Comparison of ENCODE assay signal across 10 mouse cellular contexts in genomic region chr10:117402403-117403333, GRCm38 (mm10). TPM values are rescaled to one million over a fixed set of nuclear protein-coding genes. Genes with fewer than 3 reads are reported as not detected.
DNase-seq lines count a peak whose midpoint lies in the region; ATAC-seq and TF ChIP-seq lines count a peak whose summit lies in the region.
"Had no signal": no experiment of that assay in that cellular context is flagged by ENCODE, and none has a peak within 500 bp of the region (broad histone marks: within the 10 kb centered on the region; RNA-seq: fewer than 3 reads in every experiment).

No protein-coding gene starts in this region.

- peak; percentile 60; the same call in 1 of the 2 replicates for TF ChIP-seq CTCF in embryonic fibroblast, embryonic 13.5 days (IDR thresholded peaks at IDR 0.05; ENCODE audit: borderline replicate concordance, insufficient read depth, low read length)
- peak; percentile 88 for TF ChIP-seq CTCF in liver, postnatal 0 days (IDR thresholded peaks at IDR 0.05; ENCODE audit: low read depth)
- peak; percentile 81 for TF ChIP-seq CTCF in stomach, postnatal 0 days (IDR thresholded peaks at IDR 0.05; ENCODE audit: low read depth)

- H3K4me3 ChIP-seq in heart, embryonic 11.5 days (ENCODE audit: low read depth, low read length), result no peak overlapping the region
- no peak overlapping the region for H3K4me3 ChIP-seq in embryonic fibroblast, embryonic 13.5 days (ENCODE audit: insufficient read depth, low read length)
- H3K4me3 ChIP-seq in liver, postnatal 0 days (ENCODE audit: low read depth, low read length), result no peak overlapping the region
- H3K4me3 ChIP-seq in stomach, postnatal 0 days (ENCODE audit: low read depth, low read length), result no peak overlapping the region
- H3K4me3 ChIP-seq: embryonic facial prominence, embryonic 12.5 days; lung, embryonic 15.5 days had no signal

- DNase-seq in heart, adult 8-10 months (ENCODE audit: low spot score), result peak; percentile 13
- DNase-seq in 3T3-L1 (ENCODE audit: low read depth, low spot score), result peak; percentile 93
- peak; percentile 51 for DNase-seq in MEL-GATA-1-ER (ENCODE audit: extremely low read depth, low read depth)
- peak; percentile 74 for DNase-seq in liver, postnatal 0 days
- peak; percentile 59 for DNase-seq in stomach, postnatal 0 days (ENCODE audit: low spot score)
- DNase-seq in c-Kit-positive CD71-positive TER-119-positive erythroid progenitor cells, embryonic 14.5 days (ENCODE audit: low spot score), result no peak

- H3K27ac ChIP-seq in heart, embryonic 11.5 days (ENCODE audit: low read depth, low read length), result no peak overlapping the region
- H3K27ac ChIP-seq in embryonic fibroblast, embryonic 13.5 days (ENCODE audit: insufficient read depth, low read length), result no peak overlapping the region
- H3K27ac ChIP-seq in liver, postnatal 0 days (ENCODE audit: low read depth), result no peak overlapping the region
- no peak overlapping the region for H3K27ac ChIP-seq in stomach, postnatal 0 days (replicated peaks)
- H3K27ac ChIP-seq: embryonic facial prominence, embryonic 12.5 days; lung, embryonic 15.5 days had no signal

- TF ChIP-seq EP300 in liver, postnatal 0 days (IDR thresholded peaks at IDR 0.05; ENCODE audit: low read depth), result no peak
- TF ChIP-seq EP300 in stomach, postnatal 0 days (optimal IDR thresholded peaks at IDR 0.05), result no peak

- no peaks in the 10 kb centered on the region for H3K36me3 ChIP-seq in heart, embryonic 11.5 days (ENCODE audit: control insufficient read depth, insufficient read depth, low read length)
- no peaks in the 10 kb centered on the region for H3K36me3 ChIP-seq in liver, postnatal 0 days (replicated peaks; ENCODE audit: insufficient read depth, low read length)
- H3K36me3 ChIP-seq in stomach, postnatal 0 days (ENCODE audit: control insufficient read depth, insufficient read depth, low read length), result no peaks in the 10 kb centered on the region
- H3K36me3 ChIP-seq: embryonic facial prominence, embryonic 12.5 days; lung, embryonic 15.5 days had no signal

- WGBS in heart, embryonic 11.5 days (ENCODE audit: insufficient replicate concordance), result 71% methylated on average over 20 of the region's 20 CpGs
- 71% methylated on average over 20 of the region's 20 CpGs for WGBS in liver, postnatal 0 days (ENCODE audit: insufficient replicate concordance)
- 64% methylated on average over 20 of the region's 20 CpGs for WGBS in stomach, postnatal 0 days

- no peak overlapping the region for H3K4me2 ChIP-seq in heart, embryonic 11.5 days
- H3K4me2 ChIP-seq in liver, postnatal 0 days (ENCODE audit: low read depth, low read length), result no peak overlapping the region
- no peak overlapping the region for H3K4me2 ChIP-seq in stomach, postnatal 0 days (replicated peaks; ENCODE audit: low read depth)
- H3K4me2 ChIP-seq: embryonic facial prominence, embryonic 12.5 days; lung, embryonic 15.5 days had no signal

- TF ChIP-seq POLR2A in embryonic fibroblast, embryonic 13.5 days (IDR thresholded peaks at IDR 0.05; ENCODE audit: low read depth, low read length), result no peak

- H3K9me3 ChIP-seq in heart, embryonic 11.5 days (replicated peaks; ENCODE audit: control insufficient read depth, low read length), result no peaks in the 10 kb centered on the region
- no peaks in the 10 kb centered on the region for H3K9me3 ChIP-seq in liver, postnatal 0 days (ENCODE audit: low read length)
- H3K9me3 ChIP-seq in stomach, postnatal 0 days (ENCODE audit: control insufficient read depth, low read length), result no peaks in the 10 kb centered on the region
- H3K9me3 ChIP-seq: embryonic facial prominence, embryonic 12.5 days; lung, embryonic 15.5 days had no signal

- no peaks in the 10 kb centered on the region for H3K27me3 ChIP-seq in heart, embryonic 11.5 days (ENCODE audit: control insufficient read depth, insufficient read depth, low read length)
- H3K27me3 ChIP-seq in liver, postnatal 0 days (ENCODE audit: insufficient read depth, low read length), result no peaks in the 10 kb centered on the region
- H3K27me3 ChIP-seq in stomach, postnatal 0 days (ENCODE audit: control insufficient read depth, insufficient read depth, low read length), result no peaks in the 10 kb centered on the region
- H3K27me3 ChIP-seq: embryonic facial prominence, embryonic 12.5 days; lung, embryonic 15.5 days had no signal

- no peaks in the 10 kb centered on the region for H3K4me1 ChIP-seq in heart, embryonic 11.5 days (ENCODE audit: control insufficient read depth, insufficient read depth, low read length)
- H3K4me1 ChIP-seq in embryonic fibroblast, embryonic 13.5 days (ENCODE audit: control insufficient read depth, insufficient read depth, low read length), result no peaks in the 10 kb centered on the region
- peaks cover 6% of the 10 kb centered on the region; the same call in 1 of the 2 replicates for H3K4me1 ChIP-seq in liver, postnatal 0 days (ENCODE audit: insufficient read depth)
- no peaks in the 10 kb centered on the region for H3K4me1 ChIP-seq in stomach, postnatal 0 days (replicated peaks; ENCODE audit: control insufficient read depth, insufficient read depth)
- H3K4me1 ChIP-seq: embryonic facial prominence, embryonic 12.5 days; lung, embryonic 15.5 days had no signal

- ATAC-seq in heart, embryonic 11.5 days (replicated peaks; ENCODE audit: insufficient number of reproducible peaks, low FRiP score, low TSS enrichment), result no peak
- ATAC-seq in liver, postnatal 0 days, result no peak
- ATAC-seq in stomach, postnatal 0 days (ENCODE audit: low FRiP score, low TSS enrichment), result no peak

- no peak overlapping the region for H3K9ac ChIP-seq in heart, embryonic 11.5 days (ENCODE audit: low read depth, low read length)
- no peak overlapping the region for H3K9ac ChIP-seq in liver, postnatal 0 days (replicated peaks)
- no peak overlapping the region for H3K9ac ChIP-seq in stomach, postnatal 0 days (ENCODE audit: low read length)
- H3K9ac ChIP-seq: embryonic facial prominence, embryonic 12.5 days; lung, embryonic 15.5 days had no signal

RNA-seq across cellular contexts. Expression of gene Cpsf6, which starts 22.9 kb away (rescaled TPM):
- total RNA-seq in heart, adult 8-10 months (2022), result 10 to 100 TPM; 27.3 to 31.2 (median 30.1) TPM
- polyA plus RNA-seq in heart, embryonic 11.5 days (2014; fragmentation: Nextera tagmentation; extraction: Ambion mirVana), result 97.9 and 117 TPM in 2 replicates
- polyA plus RNA-seq in embryonic fibroblast, embryonic 13.5 days (2011; ENCODE audit: insufficient read length, low read depth, missing spikeins), result 77.2 and 99.0 TPM in 2 replicates
- polyA plus RNA-seq in liver, postnatal 0 days (2015; fragmentation: Nextera tagmentation; extraction: Ambion mirVana), result 34.4 and 38.6 TPM in 2 replicates
- 52.5 and 53.6 TPM in 2 replicates for polyA plus RNA-seq in stomach, postnatal 0 days (2015; fragmentation: Nextera tagmentation; extraction: Ambion mirVana)
